Mouse (Mus musculus) brain, embryonic 14.5 days (tissue): ENCODE data around the gene Itga9.

Experiments used
- CTCF ChIP-seq: fragments of 200-500 bp; IDR thresholded peaks from 2 replicates; pipeline ENCODE4 v1.5.1; 2012; ENCODE audit warnings: inconsistent platforms, mild to moderate bottlenecking, moderate library complexity, borderline replicate concordance; ENCODE audit not compliant: insufficient read depth, insufficient read length; ENCODE audit errors: extremely low read depth
- POLR2A ChIP-seq: fragments of 200-500 bp; IDR thresholded peaks from 2 replicates; pipeline ENCODE4 v1.6.1; 2012; ENCODE audit warnings: mild to moderate bottlenecking, inconsistent platforms, borderline replicate concordance; ENCODE audit not compliant: poor library complexity, insufficient read depth, insufficient read length, severe bottlenecking; ENCODE audit errors: extremely low read depth

DNA sequence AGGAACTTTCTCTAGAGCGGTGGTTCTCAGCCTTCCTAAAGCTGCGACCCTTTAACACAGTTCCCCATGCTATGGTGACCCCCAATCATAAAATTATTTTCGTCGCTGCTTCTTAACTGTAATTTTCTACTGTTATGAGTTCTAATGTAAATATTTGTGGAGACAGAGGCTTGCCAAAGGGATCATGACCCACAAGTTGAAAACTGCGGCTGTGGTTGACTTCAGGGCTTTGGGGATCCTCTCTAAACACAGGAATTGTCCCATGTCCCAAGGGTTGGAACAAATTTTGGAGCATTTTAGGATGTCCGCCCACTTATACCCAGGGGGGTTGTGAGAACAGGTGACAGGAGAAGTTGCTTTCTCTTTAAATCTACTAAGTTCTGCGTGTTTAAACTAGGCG is 107.0 kb downstream of the Itga9 start:
- TF ChIP-seq CTCF (no peak), POLR2A (no peak)
